Mouse (Mus musculus) bone marrow macrophage, adult 2 months (primary cell): Measurements from ENCODE around the gene Ago1.

Experiments used
- CTCF ChIP-seq: IDR thresholded peaks from 2 replicates; pipeline ENCODE4 v1.5.1; 2012; ENCODE audit warnings: low read depth, mild to moderate bottlenecking, low read length, moderate library complexity
- POLR2A ChIP-seq: IDR thresholded peaks from 2 replicates; pipeline ENCODE4 v1.6.1; 2012; ENCODE audit warnings: mild to moderate bottlenecking, low read depth, low read length, borderline replicate concordance

- TF ChIP-seq CTCF (no peak), POLR2A (no peak)
These were observed 25.0 kb upstream of the Ago1 start for GRCm38 (mm10) chr4:126493416-126493815.
